ENCODE assay signal across 10 mouse cellular contexts in genomic region chr11:103271979-103272378, GRCm38 (mm10). TPM values are rescaled to one million over a fixed set of nuclear protein-coding genes. Genes with fewer than 3 reads are reported as not detected.
DNase-seq lines count a peak whose midpoint lies in the region; ATAC-seq and TF ChIP-seq lines count a peak whose summit lies in the region.
"Had no signal": no experiment of that assay in that cellular context is flagged by ENCODE, and none has a peak within 500 bp of the region (broad histone marks: within the 10 kb centered on the region; RNA-seq: fewer than 3 reads in every experiment).

No protein-coding gene starts in this region.

- no peak overlapping the region for H3K9ac ChIP-seq in hindbrain, postnatal 0 days (replicated peaks; ENCODE audit: low read length)
- H3K9ac ChIP-seq in hindbrain, embryonic 12.5 days: no peak overlapping the region
- no peak overlapping the region for H3K9ac ChIP-seq in kidney, postnatal 0 days (ENCODE audit: low read depth, low read length)
- no peak overlapping the region for H3K9ac ChIP-seq in forebrain, embryonic 14.5 days (ENCODE audit: low read length)
- H3K9ac ChIP-seq: limb, embryonic 15.5 days; stomach, embryonic 15.5 days had no signal

- peak; percentile 59 for TF ChIP-seq CTCF in hindbrain, postnatal 0 days (IDR thresholded peaks at IDR 0.05; ENCODE audit: low read depth)
- peak; percentile 75 for TF ChIP-seq CTCF in kidney, postnatal 0 days (IDR thresholded peaks at IDR 0.05; ENCODE audit: low read depth)
- peak; percentile 89 for TF ChIP-seq CTCF in spleen, adult 2 months (IDR thresholded peaks at IDR 0.05; ENCODE audit: extremely low read depth, insufficient read depth, insufficient read length, insufficient replicate concordance)

- DNase-seq in hindbrain, postnatal 0 days (ENCODE audit: low spot score): no peak
- peak; percentile 73 for DNase-seq in T-cell, adult 2 months (ENCODE audit: low spot score)
- DNase-seq in kidney, postnatal 0 days (ENCODE audit: low spot score): peak; percentile 66
- peak; percentile 37 to 75 for DNase-seq in spleen, adult 2 months (ENCODE audit: low read depth in 1 of 2, low spot score in 2 of 2)
- DNase-seq in cerebellum, adult 11-12 months: no peak
- no peak for DNase-seq in frontal cortex, postnatal 36 days (ENCODE audit: low spot score in 2 of 2)
- no peak for DNase-seq in forebrain, embryonic 14.5 days (ENCODE audit: low spot score)

- H3K36me3 ChIP-seq in hindbrain, postnatal 0 days (ENCODE audit: insufficient read depth, low read length): no peaks in the 10 kb centered on the region
- no peaks in the 10 kb centered on the region for H3K36me3 ChIP-seq in hindbrain, embryonic 12.5 days
- H3K36me3 ChIP-seq in kidney, postnatal 0 days (ENCODE audit: insufficient read depth, low read length): no peaks in the 10 kb centered on the region
- no peaks in the 10 kb centered on the region for H3K36me3 ChIP-seq in spleen, adult 2 months (ENCODE audit: control insufficient read depth, insufficient read depth, low read length)
- no peaks in the 10 kb centered on the region for H3K36me3 ChIP-seq in forebrain, embryonic 14.5 days (ENCODE audit: control insufficient read depth, insufficient read depth, low read length)
- H3K36me3 ChIP-seq: limb, embryonic 15.5 days; stomach, embryonic 15.5 days had no signal

- no peak overlapping the region for H3K27ac ChIP-seq in hindbrain, postnatal 0 days
- no peak overlapping the region for H3K27ac ChIP-seq in hindbrain, embryonic 12.5 days
- H3K27ac ChIP-seq in kidney, postnatal 0 days: 0 out of 2 replicates have a peak overlapping the region, but pooled peaks have one; percentile 3
- H3K27ac ChIP-seq in spleen, adult 2 months (ENCODE audit: insufficient read depth, low read length): no peak overlapping the region
- no peak overlapping the region for H3K27ac ChIP-seq in forebrain, embryonic 14.5 days (ENCODE audit: low read depth, low read length)
- H3K27ac ChIP-seq: limb, embryonic 15.5 days; stomach, embryonic 15.5 days had no signal

- H3K4me3 ChIP-seq in hindbrain, postnatal 0 days (ENCODE audit: low read length): no peak overlapping the region
- H3K4me3 ChIP-seq in hindbrain, embryonic 12.5 days: no peak overlapping the region
- no peak overlapping the region for H3K4me3 ChIP-seq in kidney, postnatal 0 days (replicated peaks; ENCODE audit: low read depth, low read length)
- no peak overlapping the region for H3K4me3 ChIP-seq in spleen, adult 2 months (ENCODE audit: extremely low read depth, insufficient read depth, insufficient read length)
- no peak overlapping the region for H3K4me3 ChIP-seq in forebrain, embryonic 14.5 days (ENCODE audit: low read depth, low read length)
- H3K4me3 ChIP-seq: limb, embryonic 15.5 days; stomach, embryonic 15.5 days had no signal

- no peak for ATAC-seq in hindbrain, postnatal 0 days
- ATAC-seq in hindbrain, embryonic 12.5 days (ENCODE audit: low FRiP score): no peak
- ATAC-seq in kidney, postnatal 0 days (replicated peaks; ENCODE audit: low FRiP score, low read depth): no peak
- no peak for ATAC-seq in forebrain, embryonic 14.5 days

- peaks cover 3% of the 10 kb centered on the region for H3K4me1 ChIP-seq in hindbrain, postnatal 0 days (ENCODE audit: insufficient read depth, low read length)
- H3K4me1 ChIP-seq in hindbrain, embryonic 12.5 days: peaks cover 9% of the 10 kb centered on the region
- no peaks in the 10 kb centered on the region; the same call in none of the 2 replicates for H3K4me1 ChIP-seq in kidney, postnatal 0 days (replicated peaks; ENCODE audit: insufficient read depth, low read length)
- peaks cover 2% of the 10 kb centered on the region; the same call in 1 of the 2 replicates for H3K4me1 ChIP-seq in spleen, adult 2 months (ENCODE audit: control insufficient read depth, insufficient read depth, insufficient read length)
- H3K4me1 ChIP-seq in forebrain, embryonic 14.5 days (ENCODE audit: control insufficient read depth, insufficient read depth, low read length): peaks cover 6% of the 10 kb centered on the region; the same call in 1 of the 2 replicates

- 74% methylated on average over 6 of the region's 6 CpGs for WGBS in hindbrain, postnatal 0 days
- 72% methylated on average over 6 of the region's 6 CpGs for WGBS in hindbrain, embryonic 12.5 days
- WGBS in kidney, postnatal 0 days: 64% methylated on average over 6 of the region's 6 CpGs
- 71% methylated on average over 6 of the region's 6 CpGs for WGBS in spleen, adult 2 months
- WGBS in forebrain, embryonic 14.5 days: 75% methylated on average over 6 of the region's 6 CpGs

- no peak for TF ChIP-seq POLR2A in spleen, adult 2 months (IDR thresholded peaks at IDR 0.05; ENCODE audit: low read depth, low read length)

- no peak overlapping the region for H3K4me2 ChIP-seq in hindbrain, postnatal 0 days (ENCODE audit: low read depth, low read length)
- no peak overlapping the region for H3K4me2 ChIP-seq in hindbrain, embryonic 12.5 days (replicated peaks)
- H3K4me2 ChIP-seq in kidney, postnatal 0 days (ENCODE audit: low read length): no peak overlapping the region
- no peak overlapping the region for H3K4me2 ChIP-seq in forebrain, embryonic 14.5 days (ENCODE audit: low read length)
- H3K4me2 ChIP-seq: limb, embryonic 15.5 days; stomach, embryonic 15.5 days had no signal

- H3K9me3 ChIP-seq in hindbrain, postnatal 0 days (ENCODE audit: low read length): no peaks in the 10 kb centered on the region
- H3K9me3 ChIP-seq in hindbrain, embryonic 12.5 days (replicated peaks): no peaks in the 10 kb centered on the region
- no peaks in the 10 kb centered on the region for H3K9me3 ChIP-seq in kidney, postnatal 0 days (replicated peaks; ENCODE audit: low read length)
- H3K9me3 ChIP-seq in forebrain, embryonic 14.5 days (replicated peaks; ENCODE audit: control insufficient read depth, low read length): no peaks in the 10 kb centered on the region
- H3K9me3 ChIP-seq: limb, embryonic 15.5 days; stomach, embryonic 15.5 days had no signal

- no peaks in the 10 kb centered on the region for H3K27me3 ChIP-seq in hindbrain, postnatal 0 days (ENCODE audit: insufficient read depth, low read length)
- H3K27me3 ChIP-seq in hindbrain, embryonic 12.5 days: no peaks in the 10 kb centered on the region
- H3K27me3 ChIP-seq in kidney, postnatal 0 days (ENCODE audit: insufficient read depth, low read length): no peaks in the 10 kb centered on the region
- H3K27me3 ChIP-seq in spleen, adult 2 months (ENCODE audit: control insufficient read depth, insufficient read depth, low read length): no peaks in the 10 kb centered on the region
- H3K27me3 ChIP-seq in forebrain, embryonic 14.5 days (replicated peaks; ENCODE audit: control insufficient read depth, insufficient read depth, low read length): no peaks in the 10 kb centered on the region
- H3K27me3 ChIP-seq: limb, embryonic 15.5 days; stomach, embryonic 15.5 days had no signal

RNA-seq across cellular contexts. Expression of gene Map3k14, which starts 4.7 kb away (rescaled TPM):
- 6.7 and 9.3 TPM in 2 replicates for total RNA-seq in hindbrain, postnatal 0 days (2014; rRNA removed)
- 1.2 and 1.5 TPM in 2 replicates for polyA plus RNA-seq in hindbrain, postnatal 0 days (2015; fragmentation: Nextera tagmentation; extraction: Ambion mirVana)
- 3.9 and 4.8 TPM in 2 replicates for polyA plus RNA-seq in hindbrain, embryonic 12.5 days (2016; fragmentation: Nextera tagmentation; extraction: Ambion mirVana)
- 3.2 and 3.8 TPM in 2 replicates for polyA plus RNA-seq in kidney, postnatal 0 days (2015; fragmentation: Nextera tagmentation; extraction: Ambion mirVana)
- 49.6 and 57.7 TPM in 2 replicates for polyA plus RNA-seq in spleen, adult 2 months (2012; rRNA removed)
- 1.7 and 2.7 TPM in 2 replicates for polyA plus RNA-seq in forebrain, embryonic 14.5 days (2014; fragmentation: Nextera tagmentation; extraction: Ambion mirVana)

RNA-seq across cellular contexts. Expression of gene Spata32, which starts 53.7 kb away (rescaled TPM):
- 1.4 and 1.5 TPM in 2 replicates for total RNA-seq in hindbrain, postnatal 0 days (2014; rRNA removed)
- 1.6 TPM in 2 replicates for polyA plus RNA-seq in hindbrain, postnatal 0 days (2015; fragmentation: Nextera tagmentation; extraction: Ambion mirVana)
- polyA plus RNA-seq in hindbrain, embryonic 12.5 days (2016; fragmentation: Nextera tagmentation; extraction: Ambion mirVana): 0.21 TPM in 1 of 2 replicates, not detected in the other
- not detected in 2 replicates for polyA plus RNA-seq in kidney, postnatal 0 days (2015; fragmentation: Nextera tagmentation; extraction: Ambion mirVana)
- polyA plus RNA-seq in spleen, adult 2 months (2012; rRNA removed): not detected in 2 replicates
- not detected in 2 replicates for polyA plus RNA-seq in forebrain, embryonic 14.5 days (2014; fragmentation: Nextera tagmentation; extraction: Ambion mirVana)
- polyA plus RNA-seq: limb, embryonic 15.5 days; stomach, embryonic 15.5 days had no signal

Comparison
In these comparisons a context has a peak if more than half of its experiments do, and no peak if none do; other contexts are left out.
1. DNase-seq: peak in T-cell, adult 2 months (single experiment), kidney, postnatal 0 days (single experiment) and spleen, adult 2 months (2 of 2); none in hindbrain, postnatal 0 days (single experiment), cerebellum, adult 11-12 months (single experiment), frontal cortex, postnatal 36 days (0 of 2) and forebrain, embryonic 14.5 days (single experiment).
2. Peak in every context shown above with its lines, with median percentiles within 50 percentile points of each other: CTCF ChIP-seq.